In genomic region chr14:40830505-40830904, GRCm38 (mm10) we compare ENCODE assay signal across 14 mouse cellular contexts.
"Had no signal": no experiment of that assay in that cellular context is flagged by ENCODE, and none has a peak within 500 bp of the region (broad histone marks: within the 10 kb centered on the region; RNA-seq: fewer than 3 reads in every experiment).

No protein-coding gene starts in this region.

- H3K36me3 ChIP-seq: limb, embryonic 12.5 days; liver, embryonic 13.5 days; lung, embryonic 15.5 days; midbrain, embryonic 12.5 days had no signal

- H3K4me2 ChIP-seq: hindbrain, embryonic 14.5 days; limb, embryonic 12.5 days; liver, embryonic 13.5 days; lung, embryonic 15.5 days; midbrain, embryonic 12.5 days had no signal

- H3K9me3 ChIP-seq: limb, embryonic 12.5 days; liver, embryonic 13.5 days; lung, embryonic 15.5 days; midbrain, embryonic 12.5 days had no signal

- ATAC-seq: liver, postnatal 0 days; midbrain, embryonic 16.5 days had no signal

- H3K27ac ChIP-seq: hindbrain, embryonic 14.5 days; layer of hippocampus, adult 2 months; limb, embryonic 12.5 days; liver, embryonic 13.5 days; lung, embryonic 15.5 days; midbrain, embryonic 12.5 days had no signal

- H3K4me1 ChIP-seq: limb, embryonic 12.5 days; liver, embryonic 13.5 days; lung, embryonic 15.5 days; midbrain, embryonic 12.5 days had no signal

- H3K4me3 ChIP-seq: layer of hippocampus, adult 2 months; limb, embryonic 12.5 days; liver, embryonic 13.5 days; lung, embryonic 15.5 days; midbrain, embryonic 12.5 days had no signal

- DNase-seq: liver; liver, embryonic 13.5 days; liver, postnatal 0 days; lung, postnatal 14 days; right cerebral cortex, postnatal 4 days; spleen, adult 18-20 months; thymus, adult 18-20 months; thymus, postnatal 25 days had no signal

- H3K9ac ChIP-seq: hindbrain, embryonic 14.5 days; limb, embryonic 12.5 days; liver, embryonic 13.5 days; liver, postnatal 0 days; lung, embryonic 15.5 days; midbrain, embryonic 12.5 days had no signal

- H3K27me3 ChIP-seq: limb, embryonic 12.5 days; liver, embryonic 13.5 days; lung, embryonic 15.5 days; midbrain, embryonic 12.5 days had no signal
